Mouse (Mus musculus): Measurements from ENCODE around the gene Plce1.
A peak's percentile ranks its signal among the peaks of the same experiment; 100 is the strongest.
"Not testable (repeated sequence)": the region's sequence is repeated elsewhere in the genome, so short reads cannot be mapped to it uniquely, and the experiment has no call there.

The Plce1 gene

GRCm38 (mm10) chr19:38504597-38504996, 23.7 kb downstream of the Plce1 start:
- no peak for DNase-seq

DNA sequence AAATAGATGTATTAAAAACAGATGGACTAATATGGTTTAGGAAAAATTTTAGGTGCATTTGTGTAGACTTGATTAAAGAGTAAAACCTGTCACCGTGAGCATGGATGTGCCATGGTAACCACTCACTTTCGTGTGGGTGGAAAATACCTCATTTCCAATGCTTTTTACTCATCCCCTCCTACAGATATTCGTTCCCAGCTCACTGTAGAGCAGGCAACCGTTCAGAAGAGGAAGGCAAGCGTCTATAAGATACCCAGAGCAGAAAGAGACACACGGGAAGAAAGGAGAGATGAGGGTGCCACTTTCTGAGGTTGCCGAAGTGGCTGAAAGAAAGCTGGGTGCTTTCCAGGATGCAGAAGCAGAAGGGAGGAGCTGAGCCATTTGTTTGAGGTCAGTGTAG, 25.2 kb downstream of the Plce1 start:
- DNase-seq: peak; percentile 34

GRCm38 (mm10) chr19:38507251-38507965, 26.5 kb downstream of the Plce1 start:
- peak; percentile 28 for DNase-seq

DNA sequence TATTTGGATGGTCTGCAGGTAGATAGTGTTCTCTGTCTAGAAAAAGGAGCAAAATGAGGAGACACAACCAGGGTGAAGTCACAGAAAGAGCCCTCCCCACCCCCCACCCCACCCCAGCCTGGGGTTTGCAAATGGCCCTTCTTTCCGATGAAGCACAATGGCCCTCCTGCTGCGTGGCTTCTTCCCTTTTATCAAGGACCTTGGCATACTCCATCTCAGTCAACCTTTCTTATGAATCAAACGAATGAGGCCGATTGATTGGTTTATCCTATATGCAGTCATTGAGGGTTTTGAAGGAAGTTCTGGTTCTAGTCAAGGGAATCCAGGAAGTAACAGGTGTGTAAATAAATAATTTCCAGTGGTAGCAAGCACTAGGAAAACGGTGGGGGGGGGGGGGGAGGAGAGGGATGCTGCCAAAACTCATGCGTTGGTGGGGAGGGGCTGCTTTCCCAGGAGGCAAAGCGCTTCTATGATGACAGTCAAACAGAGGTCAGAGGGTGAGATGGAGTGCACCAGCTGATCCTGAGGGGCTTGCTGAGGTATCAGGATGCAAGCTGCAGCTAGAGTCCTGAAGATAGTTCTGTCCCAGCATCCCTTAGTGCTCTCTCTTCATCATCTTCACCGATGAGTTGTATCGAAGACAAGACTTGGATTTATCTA, 27.2 kb downstream of the Plce1 start:
- no peak for DNase-seq

GRCm38 (mm10) chr19:38514417-38515184, 33.7 kb downstream of the Plce1 start:
- DNase-seq: no peak

- no peak for DNase-seq
Measured at GRCm38 (mm10) chr19:38526855-38527254, 45.9 kb downstream of the Plce1 start.

DNA sequence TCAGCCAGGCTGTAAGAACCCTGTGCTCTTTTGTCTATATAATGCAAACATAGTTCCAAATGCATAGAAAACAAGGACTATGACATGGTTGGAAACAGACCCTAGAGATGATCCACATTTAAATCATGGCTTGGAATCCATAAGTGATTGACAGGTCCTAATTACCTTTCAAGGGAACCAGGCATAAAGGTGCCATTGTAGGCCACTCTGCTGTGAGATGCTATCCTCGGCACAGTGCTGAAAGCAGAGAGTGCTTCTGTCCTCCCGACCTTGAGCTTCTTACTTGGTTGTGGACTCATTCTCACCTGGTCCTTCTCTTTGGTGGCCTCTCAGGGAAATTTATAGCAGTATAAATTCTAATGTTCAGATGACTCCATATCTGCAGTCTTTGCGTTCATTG, 46.6 kb downstream of the Plce1 start:
- DNase-seq: no peak

- no peak for DNase-seq
Measured at GRCm38 (mm10) chr19:38533230-38533629, 52.3 kb downstream of the Plce1 start.

DNA sequence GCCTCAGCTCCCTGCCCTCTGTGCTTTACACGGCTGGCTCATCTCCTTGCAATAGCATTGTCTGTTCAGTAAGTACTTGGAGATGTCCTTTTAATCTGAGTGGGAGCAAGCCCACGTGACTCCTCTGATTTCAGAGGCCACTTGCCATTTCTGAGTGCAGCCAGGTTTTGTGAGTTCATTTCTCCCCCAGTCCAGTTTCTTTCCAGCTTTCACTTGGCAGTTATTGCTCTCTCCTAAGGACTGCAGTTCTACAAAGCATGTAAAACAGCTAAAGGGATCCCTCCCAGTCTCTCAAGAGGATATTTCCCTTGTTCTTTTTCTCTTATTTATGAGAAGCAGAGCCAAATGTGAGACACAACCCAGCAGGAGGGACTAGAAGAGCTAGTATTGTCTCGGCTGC, 58.4 kb downstream of the Plce1 start:
- no peak for DNase-seq

GRCm38 (mm10) chr19:38540549-38540948, 59.6 kb downstream of the Plce1 start:
- no peak for DNase-seq

DNA sequence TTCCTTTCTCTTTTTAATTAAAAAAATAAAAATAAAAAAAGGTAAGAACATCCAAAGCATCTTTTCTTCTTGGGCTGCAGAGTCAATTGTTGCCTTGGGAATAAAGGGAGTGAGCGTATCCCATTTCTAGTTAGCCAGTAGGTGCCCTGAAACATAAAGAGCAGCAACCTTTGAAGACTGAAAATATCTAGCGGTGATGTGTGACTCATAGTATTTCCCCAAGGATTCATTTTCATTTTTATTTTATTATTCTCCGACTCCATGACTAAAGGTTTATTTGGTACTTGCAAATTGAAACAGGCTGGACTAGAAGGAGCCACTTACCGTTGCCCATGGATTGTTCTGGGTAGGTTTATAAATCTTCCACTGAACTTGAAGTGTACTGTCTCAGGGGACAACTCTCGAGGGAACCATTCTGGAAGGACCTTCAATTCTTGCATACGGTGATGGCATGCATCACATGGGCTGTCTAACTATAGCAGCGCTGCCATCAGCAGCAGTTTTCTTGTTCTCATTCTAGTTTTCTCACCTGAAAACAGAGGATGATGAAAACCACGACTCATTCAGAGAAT, 68.7 kb downstream of the Plce1 start:
- no peak for DNase-seq

DNA sequence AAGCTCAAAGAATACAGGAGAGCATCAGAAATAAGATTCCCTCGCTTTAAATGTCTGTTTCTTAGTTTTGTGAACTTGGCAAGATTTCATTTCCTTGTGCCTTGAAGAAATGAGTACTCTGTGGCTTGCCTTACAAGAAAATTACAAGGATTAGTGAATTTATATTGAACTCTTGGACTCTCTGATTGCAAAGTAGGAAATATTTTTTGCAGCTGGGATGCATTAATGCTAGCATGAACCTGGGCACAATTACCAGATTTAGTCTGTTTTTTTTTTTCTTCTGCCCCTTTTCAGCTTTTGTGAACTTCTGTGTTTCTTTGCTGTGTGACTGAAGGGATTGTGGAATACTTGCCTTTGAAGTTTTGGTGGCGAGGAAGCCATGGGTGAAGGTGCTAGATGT, 72.6 kb downstream of the Plce1 start:
- DNase-seq: no peak

DNA sequence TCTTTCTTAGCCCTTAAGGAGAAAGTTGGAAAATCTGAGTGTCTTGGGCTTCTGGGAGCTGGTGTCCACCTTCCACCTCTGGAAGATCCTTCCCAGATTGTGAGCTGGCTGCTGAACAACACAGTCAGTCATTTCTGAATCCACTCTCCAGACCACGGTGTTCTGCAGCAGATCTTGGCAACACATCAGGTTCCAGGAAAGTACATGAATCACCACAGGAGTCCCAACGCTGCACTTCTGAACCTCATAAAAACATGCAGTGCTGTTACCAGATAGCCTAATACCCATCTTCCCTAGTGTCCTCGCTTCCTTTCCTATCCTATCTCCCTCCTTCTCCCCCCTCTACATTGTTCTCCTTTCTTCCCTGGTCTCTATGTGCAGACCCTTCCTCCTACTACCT, 74.5 kb downstream of the Plce1 start:
- no peak for DNase-seq

GRCm38 (mm10) chr19:38558816-38559215, 77.9 kb downstream of the Plce1 start:
- no peak for DNase-seq

GRCm38 (mm10) chr19:38561887-38562286, 81.0 kb downstream of the Plce1 start:
- DNase-seq: not testable (repeated sequence)

GRCm38 (mm10) chr19:38566156-38566555, 85.2 kb downstream of the Plce1 start:
- no peak for DNase-seq

- no peak for DNase-seq
Measured at GRCm38 (mm10) chr19:38566752-38567151, 85.8 kb downstream of the Plce1 start.

GRCm38 (mm10) chr19:38567331-38567730, 86.4 kb downstream of the Plce1 start:
- DNase-seq: no peak

DNA sequence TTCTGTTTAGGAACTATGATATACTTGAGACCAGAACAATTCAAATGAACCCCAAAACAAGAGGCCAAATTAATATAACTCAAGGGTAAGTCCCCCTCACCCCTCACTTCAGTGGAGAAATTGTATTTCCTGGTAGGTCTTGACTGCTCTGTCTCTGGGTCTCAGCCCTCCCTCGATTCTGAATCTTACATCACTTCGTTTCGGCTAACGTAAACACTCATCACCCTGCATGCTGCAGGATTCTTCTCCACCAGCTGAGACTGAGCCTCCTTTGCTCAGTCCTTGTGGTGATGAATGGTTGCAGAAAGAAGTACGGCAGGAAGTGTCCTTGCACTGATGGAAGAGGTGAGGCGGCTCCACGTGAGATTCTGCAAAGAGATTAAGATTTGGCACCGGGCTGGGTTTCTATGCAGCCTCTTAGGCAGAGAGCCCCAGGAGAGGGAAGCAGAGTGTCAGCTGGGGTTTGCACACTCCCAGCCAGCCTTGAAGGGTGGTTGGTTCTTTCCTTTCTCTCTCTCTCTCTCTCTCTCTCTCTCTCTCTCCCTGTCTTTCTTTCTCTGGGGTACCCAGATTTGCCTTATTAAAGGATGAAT, 97.7 kb downstream of the Plce1 start:
- DNase-seq: no peak

DNA sequence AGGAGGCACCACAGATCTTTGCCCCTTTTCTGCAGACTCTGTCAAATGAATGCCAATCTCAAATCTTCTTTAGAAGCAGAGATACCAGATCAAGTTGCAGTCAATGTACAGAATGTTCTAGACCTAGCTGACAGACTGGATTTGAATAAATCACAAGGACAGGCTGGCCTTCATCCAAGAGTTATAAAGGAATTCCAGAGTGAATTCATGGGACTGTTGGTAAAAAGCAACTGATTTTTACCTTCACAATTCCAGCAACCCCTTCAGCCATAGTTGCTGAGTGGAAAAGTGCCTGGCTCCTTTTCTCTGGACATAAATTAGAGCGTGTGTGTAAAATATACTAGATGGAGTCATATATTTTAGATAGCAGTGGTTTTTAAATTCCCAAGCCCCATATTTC, 102.0 kb downstream of the Plce1 start:
- no peak for DNase-seq

GRCm38 (mm10) chr19:38587559-38587958, 106.7 kb downstream of the Plce1 start:
- no peak for DNase-seq

DNA sequence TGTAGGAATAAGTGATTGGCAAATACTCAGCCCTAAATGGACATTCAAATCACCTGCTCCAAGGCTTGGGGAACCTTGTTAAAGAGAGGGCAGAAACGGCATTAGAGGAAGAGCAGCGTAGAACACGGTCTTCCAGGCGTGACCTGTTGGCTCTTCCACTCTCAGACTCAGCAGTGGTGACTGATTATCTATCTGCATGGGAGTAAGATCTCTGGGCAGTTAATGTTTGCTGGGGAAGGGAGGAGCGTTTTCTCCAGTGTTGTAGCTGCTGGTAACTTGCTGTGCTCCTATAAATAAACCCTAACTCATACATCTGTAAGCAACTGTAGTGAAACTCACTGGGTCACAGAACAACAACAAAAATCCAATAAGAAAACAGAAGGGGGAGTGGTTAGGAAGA, 108.6 kb downstream of the Plce1 start:
- no peak for DNase-seq

- no peak for DNase-seq
Measured at GRCm38 (mm10) chr19:38589941-38590340, 109.0 kb downstream of the Plce1 start.

All from right cerebral cortex, adult 18-20 months (tissue).